Mouse (Mus musculus) MEL (cell line): ENCODE results near the gene Slc4a7. TPM values are rescaled to one million over a fixed set of nuclear protein-coding genes. Genes with fewer than 3 reads are reported as not detected.

Experiments used
- DNase-seq: peaks from one replicate; pipeline ENCODE4 v3.0.0; 2011; ENCODE audit warnings: low read depth, low spot score
- H3K27ac ChIP-seq: 2 replicates; pipeline ENCODE4 v1.5.1; 2012; ENCODE audit warnings: low read depth, mild to moderate bottlenecking, control low read depth, low read length, moderate library complexity; ENCODE audit not compliant: control insufficient read depth
- H3K27me3 ChIP-seq, 2 experiments: fragments of 150-350 bp in 1 of 2; sonication (generic) in 1 of 2; 2 replicates each; pipeline ENCODE4 v1.6.1; 2012; ENCODE audit warnings: low read length in 2 of 2, mild to moderate bottlenecking in 2 of 2, improper control_type of control experiment in 1 of 2, moderate library complexity in 1 of 2; ENCODE audit not compliant: insufficient read depth in 2 of 2, control insufficient read depth in 1 of 2
- H3K36me3 ChIP-seq, 2 experiments: 2 replicates each; pipeline ENCODE4 v1.6.1; 2012 to 2014; ENCODE audit warnings: low read length in 2 of 2, improper control_type of control experiment in 1 of 2, inconsistent platforms in 1 of 2, mild to moderate bottlenecking in 1 of 2; ENCODE audit not compliant: insufficient read depth in 2 of 2, control insufficient read depth in 1 of 2
- H3K4me1 ChIP-seq, 2 experiments: fragments of 150-350 bp in 1 of 2; sonication (generic) in 1 of 2; 2 replicates each; pipeline ENCODE4 v1.6.1; 2012; ENCODE audit warnings: low read length in 2 of 2, improper control_type of control experiment in 1 of 2, mild to moderate bottlenecking in 1 of 2; ENCODE audit not compliant: insufficient read depth in 2 of 2, control insufficient read depth in 1 of 2
- H3K4me3 ChIP-seq, 2 experiments: fragments of 150-350 bp in 1 of 2; sonication (generic) in 1 of 2; 2 replicates each; pipeline ENCODE4 v1.5.1; 2012; ENCODE audit warnings: low read depth in 2 of 2, low read length in 2 of 2, mild to moderate bottlenecking in 2 of 2, moderate library complexity in 2 of 2, control low read depth in 1 of 2, improper control_type of control experiment in 1 of 2; ENCODE audit not compliant: control insufficient read depth in 1 of 2, insufficient read depth in 1 of 2
- H3K79me2 ChIP-seq: 2 replicates; pipeline ENCODE4 v1.6.1; 2012; ENCODE audit warnings: mild to moderate bottlenecking, low read length, moderate library complexity; ENCODE audit not compliant: control insufficient read depth, poor library complexity, insufficient read depth
- H3K9ac ChIP-seq: 2 replicates; pipeline ENCODE4 v1.6.1; 2012; ENCODE audit warnings: low read depth, mild to moderate bottlenecking, control low read depth, low read length, moderate library complexity; ENCODE audit not compliant: control insufficient read depth, poor library complexity, severe bottlenecking
- H3K9me3 ChIP-seq: fragments of 150-350 bp; sonication (generic); replicated peaks from 2 replicates; pipeline ENCODE4 v1.6.1; 2012; ENCODE audit warnings: mild to moderate bottlenecking, low read length, improper control_type of control experiment, moderate library complexity; ENCODE audit not compliant: insufficient read depth
- BHLHE40 ChIP-seq: IDR thresholded peaks from 2 replicates; pipeline ENCODE4 v1.6.1; 2012; ENCODE audit warnings: low read depth, mild to moderate bottlenecking, inconsistent platforms, low read length, improper control_type of control experiment, borderline replicate concordance
- CHD1 ChIP-seq: IDR thresholded peaks from 2 replicates; pipeline ENCODE4 v1.6.1; 2012; ENCODE audit warnings: low read depth, mild to moderate bottlenecking, inconsistent platforms, low read length, improper control_type of control experiment
- CTCF ChIP-seq, 3 experiments: IDR thresholded peaks in 2 of 3; conservative IDR thresholded peaks in 1 of 3; 2 replicates each; pipeline ENCODE4 v1.5.1; 2011 to 2012; ENCODE audit warnings: low read length in 3 of 3, low read depth in 2 of 3, mild to moderate bottlenecking in 2 of 3, improper control_type of control experiment in 1 of 3, inconsistent platforms in 1 of 3, mixed read lengths in 1 of 3, moderate library complexity in 1 of 3; ENCODE audit not compliant: control insufficient read depth in 1 of 3, insufficient read depth in 1 of 3, poor library complexity in 1 of 3, severe bottlenecking in 1 of 3
- ETS1 ChIP-seq: IDR thresholded peaks from 2 replicates; pipeline ENCODE4 v1.6.1; 2012; ENCODE audit warnings: low read depth, mild to moderate bottlenecking, inconsistent platforms, low read length, improper control_type of control experiment, moderate library complexity
- JUND ChIP-seq: IDR thresholded peaks from 2 replicates; pipeline ENCODE4 v1.6.1; 2011; ENCODE audit warnings: low read depth, mild to moderate bottlenecking, improper control_type of control experiment, low read length
- MAFK ChIP-seq: IDR thresholded peaks from 2 replicates; pipeline ENCODE4 v1.6.1; 2011; ENCODE audit warnings: low read depth, mild to moderate bottlenecking, low read length, improper control_type of control experiment, borderline replicate concordance
- MAX ChIP-seq: IDR thresholded peaks from 2 replicates; pipeline ENCODE4 v1.6.1; 2011; ENCODE audit warnings: low read length, improper control_type of control experiment
- POLR2AphosphoS2 ChIP-seq: IDR thresholded peaks from 2 replicates; pipeline ENCODE4 v1.6.1; 2011; ENCODE audit warnings: low read length, improper control_type of control experiment
- POLR2AphosphoS5 ChIP-seq: IDR thresholded peaks from 2 replicates; pipeline ENCODE4 v1.6.1; 2012; ENCODE audit warnings: low read depth, borderline replicate concordance, mild to moderate bottlenecking, inconsistent platforms, low read length, moderate library complexity, mixed read lengths
- RCOR1 ChIP-seq: IDR thresholded peaks from 2 replicates; pipeline ENCODE4 v1.6.1; 2012; ENCODE audit warnings: low read depth, mild to moderate bottlenecking, inconsistent platforms, low read length, improper control_type of control experiment
- SIN3A ChIP-seq: IDR thresholded peaks from 2 replicates; pipeline ENCODE4 v1.6.1; 2012; ENCODE audit warnings: low read length, improper control_type of control experiment, inconsistent platforms
- SMC3 ChIP-seq: IDR thresholded peaks from 2 replicates; pipeline ENCODE4 v1.6.1; 2011; ENCODE audit warnings: low read depth, low read length, improper control_type of control experiment
- TAL1 ChIP-seq: IDR thresholded peaks from 2 replicates; pipeline ENCODE4 v1.6.1; 2012; ENCODE audit warnings: mild to moderate bottlenecking, inconsistent platforms, low read length, moderate library complexity, mixed read lengths
- TCF12 ChIP-seq: IDR thresholded peaks from 2 replicates; pipeline ENCODE4 v1.6.1; 2014; ENCODE audit warnings: low read depth, mild to moderate bottlenecking, inconsistent platforms, low read length, improper control_type of control experiment, moderate library complexity
- UBTF ChIP-seq: IDR thresholded peaks from 2 replicates; pipeline ENCODE4 v1.6.1; 2012; ENCODE audit warnings: low read depth, mild to moderate bottlenecking, inconsistent platforms, low read length, improper control_type of control experiment, moderate library complexity, borderline replicate concordance; ENCODE audit not compliant: insufficient read depth
- USF1 ChIP-seq: IDR thresholded peaks from 2 replicates; pipeline ENCODE4 v1.6.1; 2014; ENCODE audit warnings: low read depth, mild to moderate bottlenecking, inconsistent platforms, low read length, improper control_type of control experiment, moderate library complexity
- ZC3H11A ChIP-seq: IDR thresholded peaks from 2 replicates; pipeline ENCODE4 v1.6.1; 2012; ENCODE audit warnings: low read depth, mild to moderate bottlenecking, inconsistent platforms, low read length, improper control_type of control experiment
- ZKSCAN1 ChIP-seq: IDR thresholded peaks from 2 replicates; pipeline ENCODE4 v1.6.1; 2012; ENCODE audit warnings: low read depth, mild to moderate bottlenecking, inconsistent platforms, low read length, improper control_type of control experiment, moderate library complexity
- ZNF384 ChIP-seq: IDR thresholded peaks from 2 replicates; pipeline ENCODE4 v1.6.1; 2012; ENCODE audit warnings: low read depth, mild to moderate bottlenecking, inconsistent platforms, low read length, improper control_type of control experiment
- polyA plus RNA-seq, 2 experiments: library from polyadenylated mRNA; stranded (reverse) in 1 of 2; unstranded in 1 of 2; fragments of >175 nt in 1 of 2; fragments of >200 nt in 1 of 2; gene quantifications; 2 replicates each; pipeline versions ENCODE4 v1.2.1 to v1.2.4; 2012; ENCODE audit warnings: low replicate concordance in 2 of 2, low read depth in 1 of 2; ENCODE audit not compliant: insufficient read length in 2 of 2, insufficient read depth in 1 of 2, missing spikeins in 1 of 2
- total RNA-seq: library from RNA; depleted of rRNA; stranded (reverse); fragments of 300-350 nt; gene quantifications from 2 replicates; pipeline ENCODE4 v1.2.3, GENCODE M21; 2012

The Slc4a7 gene
- total and polyA plus RNA-seq, 3 experiments: 8.2 to 30.2 (median 12.8) TPM

DNA sequence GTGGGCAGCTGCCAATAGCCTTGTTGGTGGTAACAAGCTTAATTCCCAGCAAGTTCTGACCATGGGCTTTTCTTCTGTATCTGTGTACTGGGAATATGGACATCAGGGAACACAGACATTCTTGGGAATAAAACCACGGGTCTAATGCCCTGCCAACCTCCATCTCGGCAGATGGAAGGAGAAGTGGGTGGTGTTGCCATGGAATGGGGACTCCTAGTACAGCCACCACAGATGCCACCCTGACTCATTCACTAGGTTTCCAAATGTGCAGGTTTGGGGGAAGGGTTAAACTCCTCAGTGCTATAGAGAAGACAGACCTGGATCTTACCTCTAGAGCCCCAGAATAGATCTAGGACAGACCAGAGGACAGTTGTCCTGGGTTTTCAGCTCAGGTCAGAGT is 132.2 kb downstream of the Slc4a7 start (continued):
- TF ChIP-seq ZKSCAN1 (no peak), CTCF (IDR thresholded peaks at IDR 0.05 in 2 of 3, conservative IDR thresholded peaks at IDR 0.05 in 1 of 3; ENCODE audit: control insufficient read depth in 1 of 3, insufficient read depth in 1 of 3, low read depth in 2 of 3, low read length in 3 of 3, poor library complexity in 1 of 3, severe bottlenecking in 1 of 3) (no peak)

DNA sequence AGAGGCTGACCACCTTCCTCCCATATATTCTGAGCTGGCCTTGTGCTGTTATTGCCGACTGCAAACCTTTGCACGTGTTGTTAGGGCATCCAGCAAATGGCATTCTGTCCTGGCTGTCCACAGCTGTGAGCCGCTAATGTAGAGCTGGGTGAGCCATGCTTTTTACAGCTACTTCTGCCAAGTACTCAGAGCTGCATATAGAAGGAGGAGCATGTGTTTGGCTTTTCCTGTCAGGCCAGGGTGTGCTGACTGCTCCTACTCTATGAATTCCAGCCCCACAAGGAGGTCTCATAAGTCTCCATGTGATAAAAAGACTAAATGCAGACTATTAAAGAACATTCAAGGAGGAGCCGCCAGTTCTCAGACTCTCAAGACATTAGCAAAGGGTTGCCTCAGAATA is 135.5 kb downstream of the Slc4a7 start:
- H3K4me1 ChIP-seq: no peaks in the 10 kb centered on the region

DNA sequence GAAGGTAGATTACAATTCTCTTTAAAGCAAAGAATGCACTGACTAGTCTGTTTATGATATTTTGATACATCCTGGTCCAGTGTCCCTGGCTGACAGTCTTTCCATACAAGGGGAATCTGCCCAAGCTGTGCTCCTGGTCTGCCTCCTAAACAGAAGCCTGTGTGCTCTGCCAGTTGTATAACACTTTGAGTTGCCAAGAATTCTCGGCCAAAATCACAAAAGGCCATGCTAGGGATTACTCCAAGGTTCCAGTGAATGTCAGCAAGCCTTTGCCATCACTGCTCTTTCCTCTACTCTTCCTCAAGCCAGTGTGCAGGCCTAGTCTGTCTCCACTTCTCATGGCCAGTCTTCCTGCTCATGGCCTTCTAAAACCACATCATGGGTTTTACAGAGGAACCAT is 136.0 kb downstream of the Slc4a7 start:
- DNase-seq: no peak
- TF ChIP-seq RCOR1 (no peak), ZNF384 (no peak), TAL1 (no peak), POLR2AphosphoS5 (no peak), ETS1 (no peak), CTCF (IDR thresholded peaks at IDR 0.05 in 2 of 3, conservative IDR thresholded peaks at IDR 0.05 in 1 of 3; ENCODE audit: control insufficient read depth in 1 of 3, insufficient read depth in 1 of 3, low read depth in 2 of 3, low read length in 3 of 3, poor library complexity in 1 of 3, severe bottlenecking in 1 of 3) (no peak), SIN3A (no peak), USF1 (no peak)
- H3K27me3 ChIP-seq: peaks cover 0 to 2% of the 10 kb centered on the region in 2 experiments; a peak in 1 of 4 replicates
- H3K9me3 ChIP-seq: no peaks in the 10 kb centered on the region
- no peak overlapping the region for H3K4me3 ChIP-seq
- no peaks in the 10 kb centered on the region for H3K4me1 ChIP-seq
- H3K36me3 ChIP-seq: no peaks in the 10 kb centered on the region
- no peak overlapping the region for H3K9ac ChIP-seq
- no peaks in the 10 kb centered on the region for H3K79me2 ChIP-seq
- H3K27ac ChIP-seq: no peak overlapping the region

More for the DNA sequence above, 135.5 kb downstream of the Slc4a7 start:
- H3K9me3 ChIP-seq: no peaks in the 10 kb centered on the region
- H3K36me3 ChIP-seq: no peaks in the 10 kb centered on the region
- DNase-seq: no peak
- H3K27me3 ChIP-seq: peaks cover 0 to 2% of the 10 kb centered on the region in 2 experiments; a peak in 1 of 4 replicates
- H3K9ac ChIP-seq: no peak overlapping the region
- H3K79me2 ChIP-seq: no peaks in the 10 kb centered on the region
- TF ChIP-seq SMC3 (no peak), MAFK (no peak), TCF12 (no peak), UBTF (no peak), MAX (no peak), ZC3H11A (no peak), BHLHE40 (no peak), JUND (no peak), POLR2AphosphoS2 (no peak), CHD1 (no peak)
- TF ChIP-seq, all 39 proteins: peak for 0
- H3K4me3 ChIP-seq: no peak overlapping the region
- no peak overlapping the region for H3K27ac ChIP-seq
